Mouse (Mus musculus): Measurements from ENCODE around the gene Zfp62.
A peak's percentile ranks its signal among the peaks of the same experiment; 100 is the strongest.

Gene Zfp62

DNA sequence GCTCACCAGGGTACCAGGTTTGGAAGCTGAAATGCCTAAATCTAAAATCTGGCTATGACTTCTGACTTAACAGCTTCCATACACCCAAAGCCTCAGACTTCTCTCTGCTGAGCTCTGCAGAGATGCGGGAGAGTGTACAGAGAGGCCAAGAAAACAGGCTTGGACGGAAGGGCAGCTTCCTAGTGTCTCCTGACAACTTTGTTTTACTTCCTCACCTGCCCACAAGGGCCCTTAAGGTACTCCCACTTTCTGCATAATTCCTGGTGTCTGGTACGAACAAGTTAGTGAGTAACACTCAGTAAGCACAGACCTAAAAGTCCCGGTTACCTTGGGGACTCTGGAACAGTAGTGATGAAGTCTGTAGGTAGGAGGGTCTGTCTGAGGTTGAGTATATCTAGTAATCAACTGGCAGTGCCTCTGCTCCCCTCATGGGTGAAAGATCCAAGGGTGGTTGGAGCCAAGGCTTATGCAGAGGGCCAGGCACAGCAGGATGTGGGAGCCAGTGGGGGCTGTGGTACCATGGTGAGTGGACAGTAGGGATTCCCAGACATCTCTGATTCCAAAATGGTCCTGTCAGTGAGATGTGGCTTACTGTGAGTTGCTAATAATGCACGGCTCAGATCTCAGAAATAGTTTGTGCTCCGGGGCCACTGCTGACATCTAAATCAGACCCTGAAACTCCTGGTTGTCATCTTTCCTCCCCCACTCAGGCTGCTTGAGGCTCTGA is 46.0 kb downstream of the Zfp62 start:
- DNase-seq (ENCODE audit: low spot score), result no peak

DNA sequence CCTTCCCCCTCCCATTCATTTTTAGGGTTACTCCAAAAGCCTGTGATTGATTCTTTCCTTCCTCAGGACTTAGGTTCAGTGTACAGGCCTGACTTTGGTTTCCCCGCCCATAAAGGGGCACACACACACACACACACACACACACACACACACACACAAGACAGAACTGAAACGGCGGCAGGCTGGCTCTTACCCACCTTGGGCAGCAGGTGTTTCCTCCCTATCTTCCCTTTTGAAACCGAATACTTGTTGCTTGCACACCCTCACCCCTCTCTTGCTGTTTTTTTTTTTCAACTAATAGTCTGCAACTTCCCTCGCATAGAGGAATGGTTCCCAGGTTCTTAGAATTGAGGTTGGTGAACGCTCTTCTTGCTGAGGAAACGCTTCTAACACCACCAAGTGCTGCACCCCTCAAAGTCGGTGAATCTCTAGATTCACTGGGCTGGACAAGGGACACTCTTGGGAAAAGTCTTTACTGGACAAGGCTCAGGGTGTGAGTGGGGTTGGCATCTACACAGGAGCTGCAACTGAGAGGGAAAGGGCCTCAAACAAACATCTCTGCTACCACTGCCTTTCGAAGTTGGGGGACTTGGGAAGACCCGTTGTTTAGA is 46.8 kb downstream of the Zfp62 start:
- DNase-seq (ENCODE audit: low spot score), result no peak

- DNase-seq (ENCODE audit: low spot score), result peak; percentile 82
Measured at GRCm38 (mm10) chr11:49250422-49251379, 47.6 kb downstream of the Zfp62 start.

GRCm38 (mm10) chr11:49251380-49251761 is 48.3 kb downstream of the Zfp62 start:
- no peak for DNase-seq (ENCODE audit: low spot score)

- no peak for DNase-seq (ENCODE audit: low spot score)
Measured at GRCm38 (mm10) chr11:49252048-49252447, 49.0 kb downstream of the Zfp62 start.

- DNase-seq (ENCODE audit: low spot score), result peak; percentile 72
Measured at GRCm38 (mm10) chr11:49253035-49253434, 49.9 kb downstream of the Zfp62 start.

- DNase-seq (ENCODE audit: low spot score), result no peak
Measured at GRCm38 (mm10) chr11:49259296-49259695, 56.2 kb downstream of the Zfp62 start.

DNA sequence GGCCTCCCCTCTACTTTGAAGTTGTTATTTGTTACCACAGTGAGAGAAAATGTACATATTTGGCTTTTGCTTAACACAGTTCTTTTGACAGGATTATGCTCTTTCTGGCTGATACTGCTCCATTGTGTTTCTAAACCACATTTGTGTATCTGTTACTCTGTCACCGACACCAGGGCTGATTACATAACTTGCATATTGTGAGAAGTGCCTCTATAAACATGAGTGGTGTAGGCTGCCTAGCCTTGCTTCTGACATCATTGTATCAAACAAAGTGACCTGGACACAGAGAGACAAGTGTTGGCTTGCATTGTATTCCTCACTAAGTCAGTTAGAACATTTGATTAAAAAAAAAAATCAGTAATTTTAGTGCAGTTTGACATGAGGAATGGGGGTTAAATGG is 56.7 kb downstream of the Zfp62 start:
- DNase-seq (ENCODE audit: low spot score), result no peak

GRCm38 (mm10) chr11:49260598-49261312 is 57.7 kb downstream of the Zfp62 start:
- no peak for DNase-seq (ENCODE audit: low spot score)

GRCm38 (mm10) chr11:49261313-49261855 is 58.3 kb downstream of the Zfp62 start:
- no peak for DNase-seq (ENCODE audit: low spot score)

DNA sequence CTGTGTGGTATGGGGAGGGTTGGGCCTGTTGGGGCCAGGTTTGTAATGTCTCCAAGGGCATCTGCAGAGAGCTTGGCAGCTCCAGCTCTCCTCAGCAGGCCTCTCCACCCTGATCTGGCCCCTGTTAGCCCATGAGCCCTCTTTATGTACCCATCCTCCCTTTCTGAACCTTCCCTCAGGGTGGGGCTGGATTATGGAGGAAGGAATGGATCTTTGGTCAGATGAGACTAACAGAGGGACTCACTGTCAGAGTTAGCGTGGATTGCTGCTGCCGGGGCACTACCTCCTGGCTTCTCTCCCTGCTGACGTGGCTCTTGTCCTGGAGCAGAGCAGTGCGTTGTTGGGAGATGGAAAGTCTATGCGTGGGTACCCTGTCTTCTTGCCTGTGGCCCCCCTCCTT is 59.2 kb downstream of the Zfp62 start:
- no peak for DNase-seq (ENCODE audit: low spot score)

GRCm38 (mm10) chr11:49263149-49263548 is 60.1 kb downstream of the Zfp62 start:
- no peak for DNase-seq (ENCODE audit: low spot score)

DNA sequence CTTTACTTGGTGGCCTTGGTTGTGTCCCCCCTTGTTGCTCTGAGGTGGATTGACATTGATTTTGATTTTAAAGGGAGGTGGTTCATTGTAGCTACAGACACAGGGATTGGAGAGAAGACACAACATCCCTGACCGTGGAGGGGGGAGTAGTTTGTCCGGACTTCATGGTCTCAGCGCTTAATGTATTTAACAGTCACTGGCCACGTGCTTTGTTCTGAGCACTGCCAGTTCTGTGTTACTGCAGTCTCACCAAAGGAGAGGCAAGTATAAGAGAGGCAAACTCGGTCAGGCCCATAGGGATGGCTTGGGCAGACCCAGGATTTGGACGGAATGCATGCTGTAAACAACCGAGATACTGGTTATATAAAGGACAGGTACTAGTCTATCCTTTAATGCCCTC is 61.0 kb downstream of the Zfp62 start:
- no peak for DNase-seq (ENCODE audit: low spot score)

DNA sequence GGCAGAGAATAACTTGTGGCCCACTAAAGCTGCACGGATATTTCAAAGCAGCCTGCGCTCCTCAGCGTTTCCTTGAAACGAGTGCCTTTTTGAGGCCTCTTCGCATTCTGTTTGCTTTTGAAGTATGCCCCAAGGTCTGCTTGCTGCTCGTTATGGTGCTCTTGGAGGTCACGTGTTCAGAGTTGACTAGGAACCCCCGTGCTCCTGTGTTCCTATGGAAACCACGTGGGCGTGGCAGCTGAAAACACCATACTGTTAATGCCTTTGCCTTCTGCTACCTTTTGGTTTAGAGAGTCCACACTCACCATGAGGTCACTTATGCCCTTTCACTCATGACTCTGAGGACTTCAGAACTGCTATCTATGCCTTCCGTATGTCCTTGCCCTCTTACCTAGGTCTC is 61.5 kb downstream of the Zfp62 start:
- no peak for DNase-seq (ENCODE audit: low spot score)

DNA sequence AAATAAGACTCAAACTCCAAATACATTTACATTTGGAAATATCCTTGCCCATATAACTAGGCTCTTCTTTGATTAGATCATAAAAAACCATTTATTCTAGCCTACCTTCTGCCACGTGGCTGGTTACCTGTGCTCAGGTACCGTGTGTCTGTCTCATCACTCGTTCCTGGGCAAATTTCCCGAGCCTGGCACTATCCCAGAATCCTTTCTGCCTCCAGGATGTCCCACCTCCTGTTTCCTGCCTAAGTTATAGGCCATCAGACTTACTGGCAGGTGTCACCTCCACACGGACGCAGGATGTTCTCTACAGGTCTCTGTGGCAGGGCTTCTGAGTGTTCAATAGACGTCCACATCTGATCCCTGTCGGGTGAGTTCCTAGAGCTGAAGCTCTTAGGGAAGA is 62.0 kb downstream of the Zfp62 start:
- no peak for DNase-seq (ENCODE audit: low spot score)

DNA sequence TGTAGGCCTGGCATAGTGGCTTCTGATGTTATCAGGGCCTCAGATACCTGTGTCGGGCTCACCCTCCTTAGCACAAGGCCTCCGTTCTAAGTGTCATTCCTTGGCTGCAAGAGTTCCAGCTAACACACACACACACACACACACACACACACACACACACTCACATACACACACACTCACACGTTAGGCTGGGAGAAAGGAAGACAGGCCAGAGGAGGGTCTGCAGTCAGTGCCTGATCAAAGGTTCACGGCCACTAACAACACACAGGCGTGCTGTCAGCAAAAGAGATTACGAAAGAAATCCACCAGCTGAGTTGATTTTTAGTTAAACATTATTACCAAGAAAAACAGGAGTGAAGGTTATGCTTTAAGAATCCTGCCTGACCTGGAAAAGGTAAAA is 63.6 kb downstream of the Zfp62 start:
- DNase-seq (ENCODE audit: low spot score), result no peak

- peak; percentile 43 for DNase-seq (ENCODE audit: low spot score)
Measured at GRCm38 (mm10) chr11:49267316-49267715, 64.2 kb downstream of the Zfp62 start.

DNA sequence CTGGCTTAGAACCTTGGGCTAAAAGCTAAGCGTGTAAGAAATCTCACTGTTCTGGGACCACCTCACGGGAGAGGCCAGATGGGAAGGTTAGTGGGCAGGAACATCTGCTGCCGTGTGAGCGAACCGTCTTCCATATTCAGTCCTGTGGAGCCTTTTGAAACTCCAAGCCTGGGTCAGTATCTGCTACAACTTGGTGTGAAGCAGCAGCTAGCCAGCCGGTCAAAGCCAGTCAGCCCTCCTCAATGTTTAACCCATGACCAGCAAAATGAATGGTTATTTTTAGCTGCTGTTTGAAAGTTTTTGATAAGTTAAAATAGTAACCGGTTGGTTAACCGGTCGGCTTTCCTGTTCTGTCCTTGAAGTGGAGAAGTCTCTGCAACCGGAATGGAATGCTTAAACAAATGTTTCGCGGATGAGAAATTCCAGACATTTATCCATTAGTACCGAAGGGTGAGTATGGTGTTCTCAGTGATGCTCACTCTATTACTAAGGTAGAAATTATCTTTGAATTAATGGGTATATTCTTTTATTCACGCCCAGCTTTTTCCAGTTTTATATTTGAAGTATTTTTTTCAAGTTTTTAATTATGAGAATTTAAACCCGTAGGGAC is 65.0 kb downstream of the Zfp62 start:
- no peak for DNase-seq (ENCODE audit: low spot score)

All from adipocyte (in vitro differentiated cells).